Mouse (Mus musculus): ENCODE data around the gene Mrps26.

DNA sequence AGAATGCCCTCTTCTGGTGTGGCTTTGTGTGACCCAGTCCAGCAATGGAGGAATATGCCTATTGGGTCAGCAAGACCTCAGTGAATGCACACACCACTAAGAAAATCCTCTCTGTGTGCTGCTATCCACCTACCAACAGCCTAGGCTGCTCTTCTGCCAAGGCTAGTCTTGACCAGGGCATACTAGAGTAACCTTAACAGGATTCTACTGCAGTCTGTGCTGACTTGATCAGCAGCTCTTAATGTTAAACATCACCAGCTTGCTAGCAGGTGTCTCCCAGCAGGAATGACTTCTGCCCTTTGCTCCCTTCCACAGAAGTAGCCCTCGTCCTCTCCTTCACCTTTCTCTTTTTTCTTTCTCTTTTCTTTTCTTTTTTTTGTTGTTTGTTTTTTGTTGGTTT is 7.2 kb upstream of the Mrps26 start:
- TF ChIP-seq CTCF (IDR thresholded peaks at IDR 0.05; ENCODE audit: low read depth) (no peak), EP300 (optimal IDR thresholded peaks at IDR 0.05) (no peak)
